Mouse (Mus musculus) brain, adult 2 months (tissue): ENCODE data around the gene Prune1.
A peak's percentile ranks its signal among the peaks of the same experiment; 100 is the strongest.

Experiments
- DNase-seq: peaks from one replicate; pipeline ENCODE4 v3.0.0; 2011; ENCODE audit warnings: low read depth, low spot score

Prune1 gene

GRCm38 (mm10) chr3:95281216-95282126 lies at the start of gene Prune1, which contains the start of gene Mindy1:
Prune1 (minus strand) TSS chr3:95282076.
Mindy1 (plus strand) TSS chr3:95281345.
- peak; percentile 99 for DNase-seq

- no peak for DNase-seq
Observed at GRCm38 (mm10) chr3:95331528-95331927, 49.7 kb upstream of the Prune1 start.

- DNase-seq = no peak
Observed at GRCm38 (mm10) chr3:95328803-95329404, 47.0 kb upstream of the Prune1 start.

DNA sequence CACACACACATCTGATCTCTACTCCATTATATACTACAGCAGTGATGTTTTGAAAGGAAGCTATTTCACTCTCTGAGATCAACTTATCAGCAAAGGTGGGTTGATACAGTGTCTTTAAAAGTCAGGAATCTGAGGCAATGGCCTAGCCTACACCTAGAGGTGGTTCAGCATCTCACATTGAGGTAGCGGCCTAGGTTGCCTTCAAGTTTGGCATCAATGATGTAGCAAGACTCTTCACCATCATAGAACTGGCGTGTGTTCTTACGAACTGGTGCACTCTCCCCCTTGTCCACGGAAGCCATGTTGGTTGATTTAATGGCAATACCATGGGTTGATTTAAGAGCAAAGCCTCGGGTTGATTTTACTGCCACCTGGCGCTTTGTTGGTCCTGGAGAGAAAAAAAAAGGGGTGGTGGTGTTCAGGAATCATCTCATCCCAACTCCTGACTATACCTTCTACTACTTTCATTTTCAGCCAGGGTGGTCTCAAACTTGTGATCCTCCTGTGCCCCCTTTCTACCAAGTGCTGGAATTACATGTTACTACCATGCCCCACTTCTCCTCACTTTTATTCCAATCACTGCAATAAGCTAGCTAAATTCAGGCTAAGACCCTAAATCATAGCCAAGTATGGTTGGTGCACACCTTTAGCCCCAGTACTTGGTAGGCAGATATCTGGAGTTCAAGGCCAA lies 42.7 kb upstream of the Prune1 start:
- DNase-seq = peak; percentile 18

DNA sequence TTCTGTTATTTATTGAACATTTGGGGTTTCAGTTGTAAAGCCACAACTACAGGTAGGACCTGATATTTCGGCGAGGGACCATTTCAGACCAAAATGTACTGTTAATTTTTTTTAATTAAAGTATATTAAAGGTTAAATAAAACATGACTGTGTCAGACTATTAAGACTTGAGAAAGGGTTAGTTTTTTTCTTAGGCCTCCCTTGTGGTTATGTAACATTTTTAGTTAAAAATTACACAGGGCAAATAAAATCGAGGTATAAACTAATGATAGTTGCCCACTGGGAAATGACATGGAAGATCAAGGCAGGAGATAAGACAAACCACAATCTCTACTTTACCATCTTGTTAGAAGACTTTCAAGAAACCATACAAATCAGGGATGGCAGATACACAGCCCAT lies 41.6 kb upstream of the Prune1 start:
- no peak for DNase-seq

DNA sequence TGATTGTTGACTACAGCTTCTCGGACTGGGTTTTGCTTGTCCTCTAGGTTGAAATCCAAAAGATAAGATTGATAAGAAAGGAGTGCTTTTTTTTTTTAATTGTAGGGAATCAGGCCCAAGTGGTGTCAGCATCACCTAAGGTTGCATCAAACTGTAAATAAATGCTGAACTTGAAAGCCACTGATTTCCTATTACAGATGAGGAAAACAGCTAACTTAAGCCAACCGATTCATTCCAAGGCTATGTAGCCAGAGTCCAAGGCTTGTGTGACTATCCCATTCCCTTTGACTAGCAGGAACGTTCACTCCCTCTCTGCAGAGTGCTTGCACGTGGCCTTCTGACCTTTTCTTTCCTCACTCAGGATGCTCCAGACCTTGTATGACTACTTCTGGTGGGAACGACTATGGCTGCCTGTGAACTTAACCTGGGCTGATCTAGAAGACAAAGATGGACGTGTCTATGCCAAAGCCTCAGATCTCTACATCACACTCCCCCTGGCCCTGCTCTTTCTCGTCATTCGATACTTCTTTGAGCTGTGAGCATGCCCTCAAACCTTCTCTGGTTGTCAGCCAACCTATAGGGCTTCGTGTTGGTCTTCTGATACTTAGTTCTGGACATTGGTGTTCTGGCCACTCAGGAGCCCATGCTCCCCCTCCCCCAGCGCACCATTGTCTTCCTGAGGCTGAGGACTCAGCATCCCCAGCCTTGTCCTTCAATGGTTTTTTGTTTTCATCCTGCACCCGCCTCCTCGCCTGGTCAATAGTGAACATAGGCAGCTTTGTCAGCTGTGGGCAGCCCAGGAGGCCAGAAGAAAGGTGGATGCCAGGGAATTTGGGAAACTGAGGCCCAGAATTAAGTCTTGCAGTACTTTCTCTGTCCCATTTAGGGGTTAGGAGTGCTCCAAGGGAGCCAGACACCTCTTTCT lies 38.1 kb upstream of the Prune1 start:
- DNase-seq = peak; percentile 84

GRCm38 (mm10) chr3:95319110-95319509 lies 37.2 kb upstream of the Prune1 start:
- DNase-seq = peak; percentile 14

GRCm38 (mm10) chr3:95318548-95318947 lies 36.7 kb upstream of the Prune1 start:
- DNase-seq = peak; percentile 76

GRCm38 (mm10) chr3:95317414-95318080 lies 35.7 kb upstream of the Prune1 start:
- DNase-seq = peak; percentile 76

- DNase-seq = no peak
Observed at GRCm38 (mm10) chr3:95315844-95316550, 34.1 kb upstream of the Prune1 start.

DNA sequence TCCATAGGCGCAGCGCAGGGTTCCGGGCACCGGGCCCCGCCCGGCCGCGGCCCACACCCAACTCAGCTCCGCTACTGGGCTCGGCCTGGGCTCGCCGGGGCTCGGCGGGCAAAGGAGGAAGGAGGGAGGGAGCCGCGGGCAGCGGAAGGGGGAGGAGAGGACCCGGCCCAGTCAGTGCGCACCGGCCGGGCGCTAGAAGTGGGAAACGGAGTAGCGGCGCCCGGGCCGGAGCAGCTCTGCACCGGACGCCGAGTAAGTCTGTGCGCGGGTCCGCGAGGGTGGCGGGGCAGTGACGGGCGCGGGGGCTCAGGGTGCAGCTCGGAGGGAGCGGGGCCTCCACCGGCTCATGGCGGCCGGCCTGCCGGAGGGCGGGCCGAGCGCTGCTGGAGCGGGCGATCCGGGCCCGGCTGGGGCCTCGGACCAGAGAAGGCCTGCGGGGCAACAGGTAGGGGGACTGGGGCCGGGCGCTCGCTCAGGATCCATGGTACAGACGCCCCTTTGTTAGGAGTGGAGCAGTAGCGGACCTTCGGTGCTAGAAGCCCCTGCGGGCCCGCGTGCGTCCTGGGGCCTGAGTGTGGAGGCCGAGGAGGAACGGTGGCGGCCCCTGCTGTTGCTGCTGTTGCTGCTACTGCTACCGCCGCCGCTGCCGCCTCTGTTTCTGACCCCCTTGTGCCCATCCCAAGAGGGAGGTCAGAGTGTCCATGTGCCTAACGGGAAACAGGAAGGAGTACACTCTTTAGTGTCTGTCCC lies 33.4 kb upstream of the Prune1 start:
- DNase-seq = peak; percentile 82

DNA sequence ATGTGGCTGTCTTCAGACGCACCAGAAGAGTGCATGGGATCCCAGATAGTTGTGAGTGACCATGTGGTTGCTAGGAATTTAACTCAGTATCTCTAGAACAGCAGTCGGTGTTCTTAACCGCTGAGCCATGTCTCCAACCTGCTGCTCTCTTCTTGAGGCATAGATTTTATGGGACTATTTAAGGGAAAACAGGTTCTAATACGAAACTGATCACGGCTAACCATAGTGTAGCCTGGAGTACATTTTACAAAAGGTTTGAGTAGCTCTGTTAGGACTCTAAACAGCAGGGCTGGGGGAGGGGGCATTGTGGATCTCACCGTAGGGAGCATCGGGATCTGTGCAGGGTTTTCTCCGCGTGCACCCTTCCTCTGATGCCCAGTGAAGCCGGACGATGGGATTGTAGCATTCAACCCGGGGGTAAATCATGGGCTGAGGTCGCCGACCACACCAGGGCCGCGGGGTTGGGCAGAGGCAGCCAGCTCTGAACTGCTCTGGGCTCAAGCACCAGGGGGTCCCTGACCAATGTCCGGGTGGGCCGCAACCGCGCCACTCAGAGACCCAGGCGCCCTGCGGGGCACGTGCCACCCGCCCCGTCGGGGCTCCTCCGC lies 32.7 kb upstream of the Prune1 start, which contains the start of gene Cers2:
Gene Cers2 (plus strand): TSS at position 306 of the 608 bp plus-strand sequence.
- no peak for DNase-seq

DNA sequence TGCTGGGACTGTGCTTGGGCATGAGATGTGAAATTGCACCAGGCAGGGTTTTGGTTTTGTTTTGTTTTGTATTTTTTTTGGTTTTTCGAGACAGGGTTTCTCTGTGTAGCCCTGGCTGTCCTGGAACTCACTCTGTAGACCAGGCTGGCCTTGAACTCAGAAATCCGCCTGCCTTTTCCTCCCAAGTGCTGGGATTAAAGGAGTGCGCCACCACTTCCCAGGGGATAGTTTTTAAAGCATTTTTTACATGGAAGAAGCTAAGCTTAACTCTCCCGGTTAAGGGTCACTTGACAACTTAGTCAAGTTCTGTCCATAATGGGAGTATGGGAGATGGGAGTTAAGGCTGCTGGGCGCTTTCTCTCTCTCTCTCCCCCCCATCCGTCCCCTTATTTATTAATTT lies 32.2 kb upstream of the Prune1 start:
- no peak for DNase-seq

GRCm38 (mm10) chr3:95313476-95313875 lies 31.6 kb upstream of the Prune1 start:
- no peak for DNase-seq

GRCm38 (mm10) chr3:95312623-95313022 lies 30.7 kb upstream of the Prune1 start:
- DNase-seq = peak; percentile 34

DNA sequence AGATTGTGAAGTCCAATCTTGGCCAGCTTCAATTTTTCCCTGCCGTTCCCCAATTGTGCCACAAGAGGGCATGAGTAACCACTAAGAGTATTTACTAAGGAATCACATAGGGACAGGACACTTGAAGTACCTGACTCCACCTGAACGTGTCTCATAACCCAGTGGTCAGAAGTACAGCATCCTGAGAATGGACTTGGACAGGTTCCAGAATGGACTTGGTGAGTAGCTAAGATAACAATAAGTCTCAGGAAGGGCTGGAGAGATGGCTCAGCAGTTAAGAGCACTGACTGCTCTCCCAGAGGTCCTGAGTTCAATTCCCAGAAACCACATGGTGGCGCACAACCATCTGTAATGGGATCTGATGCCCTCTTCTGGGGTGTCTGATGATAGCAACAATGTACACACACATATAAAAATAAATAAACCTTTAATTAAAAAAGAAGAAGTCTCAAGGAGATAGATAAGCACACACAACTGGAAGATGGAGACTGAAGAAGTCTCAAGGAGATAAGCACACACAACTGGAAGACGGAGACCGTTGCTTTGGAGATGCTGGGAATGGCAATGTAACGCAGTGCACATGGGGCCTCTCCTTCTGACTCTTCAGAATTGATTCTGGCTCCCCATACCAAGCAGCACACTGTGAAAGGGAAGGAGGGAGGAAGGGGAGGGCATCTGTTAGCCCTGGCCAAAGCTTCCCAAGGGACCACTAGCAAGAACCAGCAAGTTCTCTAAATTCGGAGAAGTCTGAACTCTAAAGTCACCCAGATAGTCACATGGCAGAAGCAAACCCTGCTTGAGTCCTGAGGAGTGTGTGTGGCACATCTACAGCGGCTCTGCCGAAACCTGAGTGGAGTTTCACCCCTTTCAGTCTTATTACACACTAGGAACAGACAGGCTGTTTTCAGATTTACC lies 29.3 kb upstream of the Prune1 start:
- peak; percentile 85 for DNase-seq

- DNase-seq = no peak
Observed at GRCm38 (mm10) chr3:95310496-95310895, 28.6 kb upstream of the Prune1 start.

DNA sequence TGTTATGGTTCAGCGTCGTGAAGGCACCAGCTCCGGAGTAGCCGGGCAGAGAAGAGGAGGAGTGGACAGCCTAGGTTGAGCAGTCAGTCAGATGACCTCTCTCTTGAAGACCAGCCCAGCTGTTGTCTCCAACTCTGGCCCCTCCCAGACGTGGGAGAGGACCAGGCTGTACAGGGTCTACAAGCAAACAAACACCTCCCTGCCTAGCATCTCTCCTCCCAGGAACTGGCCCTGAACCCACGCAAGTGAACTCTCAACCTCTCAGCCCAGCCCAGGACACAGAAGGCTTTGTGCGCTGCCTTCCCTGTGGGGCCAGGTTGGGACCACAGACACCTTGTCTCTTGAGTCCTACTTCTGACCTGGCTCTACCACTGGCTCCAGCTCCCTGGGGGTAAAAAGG lies 25.2 kb upstream of the Prune1 start, which contains the start of gene Anxa9:
Gene Anxa9 (minus strand): TSS at position 77 of the 400 bp plus-strand sequence.
- DNase-seq = no peak
